Mouse (Mus musculus) kidney, adult 8-10 months (tissue): Measurements from ENCODE around the gene Cyp19a1.

Experiments
- DNase-seq, 2 experiments: peaks; one replicate each; pipeline ENCODE4 v3.0.0; 2022

Cyp19a1 gene

GRCm38 (mm10) chr9:54169489-54169888 is 98.4 kb downstream of the Cyp19a1 start:
- DNase-seq: no peak

- DNase-seq: no peak
Measured at GRCm38 (mm10) chr9:54168425-54168824, 99.5 kb downstream of the Cyp19a1 start.

- peak; percentile 11 to 73 for DNase-seq
Measured at GRCm38 (mm10) chr9:54163117-54163516, 104.8 kb downstream of the Cyp19a1 start.

DNA sequence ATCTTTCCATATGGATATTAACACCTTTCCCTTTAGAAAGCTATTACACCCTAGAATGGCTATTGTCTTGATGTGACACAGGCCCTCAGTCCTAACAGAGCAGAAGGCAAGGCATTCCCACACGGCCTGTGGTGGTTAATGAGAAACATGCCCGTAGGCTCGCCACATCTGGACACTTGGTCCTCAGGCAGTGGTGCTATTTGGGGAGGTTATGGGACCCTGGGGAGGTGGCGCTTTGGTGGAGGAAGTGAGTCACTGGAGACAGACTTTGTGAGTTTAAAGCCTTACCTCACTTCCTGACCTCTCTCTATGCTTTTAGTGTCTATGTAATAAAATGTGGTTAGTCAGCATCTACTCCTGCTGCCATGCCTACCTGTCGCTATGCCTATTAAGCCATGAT is 114.2 kb downstream of the Cyp19a1 start:
- DNase-seq: no peak

GRCm38 (mm10) chr9:54139191-54139590 is 128.7 kb downstream of the Cyp19a1 start:
- peak in 1 of 2 experiments; percentile 61 for DNase-seq
